Mouse (Mus musculus) spleen, adult 2 months (tissue): Measurements from ENCODE around the gene Amn.

Experiments
- CTCF ChIP-seq: fragments of 200-500 bp; IDR thresholded peaks from 2 replicates; pipeline ENCODE4 v1.5.1; 2011; ENCODE audit warnings: mild to moderate bottlenecking, inconsistent platforms; ENCODE audit not compliant: insufficient read depth, insufficient read length, insufficient replicate concordance; ENCODE audit errors: extremely low read depth
- POLR2A ChIP-seq: fragments of 200-500 bp; IDR thresholded peaks from 2 replicates; pipeline ENCODE4 v1.6.1; 2011; ENCODE audit warnings: low read depth, low read length, inconsistent platforms

- TF ChIP-seq CTCF: no peak
- TF ChIP-seq POLR2A: no peak
Measured at GRCm38 (mm10) chr12:111270629-111271277, at the start of gene Amn.
